Mouse (Mus musculus): Measurements from ENCODE around the gene Crygs.

- TF ChIP-seq CTCF (conservative IDR thresholded peaks at IDR 0.05; ENCODE audit: insufficient read depth, insufficient read length, low read depth, low read length): no peak
- TF ChIP-seq POLR2A (IDR thresholded peaks at IDR 0.05; ENCODE audit: low read depth, low read length): no peak
Measured at GRCm38 (mm10) chr16:22847686-22848085, 36.3 kb upstream of the Crygs start.
